Mouse (Mus musculus): ENCODE results near the gene Palb2.

The Palb2 gene

GRCm38 (mm10) chr7:122132497-122133337, at the start of gene Palb2, which contains the start of gene Dctn5:
TSS of gene Palb2 (minus strand) at chr7:122132985.
TSS of gene Dctn5 (plus strand) at chr7:122133041.
- DNase-seq (ENCODE audit: low spot score), result peak; percentile 98

- no peak for DNase-seq (ENCODE audit: low spot score)
Observed at GRCm38 (mm10) chr7:122180720-122181119, 47.9 kb upstream of the Palb2 start.

GRCm38 (mm10) chr7:122171613-122172012, 38.8 kb upstream of the Palb2 start:
- no peak for DNase-seq (ENCODE audit: low spot score)

- no peak for DNase-seq (ENCODE audit: low spot score)
Observed at GRCm38 (mm10) chr7:122170705-122171104, 37.9 kb upstream of the Palb2 start.

- no peak for DNase-seq (ENCODE audit: low spot score)
Observed at GRCm38 (mm10) chr7:122167203-122167602, 34.4 kb upstream of the Palb2 start.

GRCm38 (mm10) chr7:122163766-122164165, 31.0 kb upstream of the Palb2 start:
- DNase-seq (ENCODE audit: low spot score), result no peak

- peak; percentile 17 for DNase-seq (ENCODE audit: low spot score)
Observed at GRCm38 (mm10) chr7:122160037-122160436, 27.3 kb upstream of the Palb2 start.

- DNase-seq (ENCODE audit: low spot score), result peak; percentile 91
Observed at GRCm38 (mm10) chr7:122158915-122159902, 26.4 kb upstream of the Palb2 start, which contains the start of gene Plk1. TSS of gene Plk1 (plus strand) at chr7:122159439.

- DNase-seq (ENCODE audit: low spot score), result no peak
Observed at GRCm38 (mm10) chr7:122158488-122158887, 25.7 kb upstream of the Palb2 start.

GRCm38 (mm10) chr7:122152473-122152872, 19.7 kb upstream of the Palb2 start:
- no peak for DNase-seq (ENCODE audit: low spot score)

GRCm38 (mm10) chr7:122140991-122141390, 8.2 kb upstream of the Palb2 start:
- DNase-seq (ENCODE audit: low spot score), result no peak

GRCm38 (mm10) chr7:122138190-122138589, 5.4 kb upstream of the Palb2 start:
- DNase-seq (ENCODE audit: low spot score), result no peak

- no peak for DNase-seq (ENCODE audit: low spot score)
Observed at GRCm38 (mm10) chr7:122137071-122137470, 4.3 kb upstream of the Palb2 start.

GRCm38 (mm10) chr7:122135070-122135469, 2.3 kb upstream of the Palb2 start:
- DNase-seq (ENCODE audit: low spot score), result peak; percentile 44

GRCm38 (mm10) chr7:122133338-122133625, 497 bp upstream of the Palb2 start:
- peak; percentile 2 for DNase-seq (ENCODE audit: low spot score)

- DNase-seq (ENCODE audit: low spot score), result no peak
Observed at GRCm38 (mm10) chr7:122131834-122132233, 951 bp downstream of the Palb2 start.

GRCm38 (mm10) chr7:122126946-122127345, 5.8 kb downstream of the Palb2 start:
- DNase-seq (ENCODE audit: low spot score), result no peak

- no peak for DNase-seq (ENCODE audit: low spot score)
Observed at GRCm38 (mm10) chr7:122125636-122126035, 7.1 kb downstream of the Palb2 start.

GRCm38 (mm10) chr7:122123518-122123917, 9.3 kb downstream of the Palb2 start:
- no peak for DNase-seq (ENCODE audit: low spot score)

GRCm38 (mm10) chr7:122108206-122108605, 24.6 kb downstream of the Palb2 start:
- no peak for DNase-seq (ENCODE audit: low spot score)

GRCm38 (mm10) chr7:122101747-122102244, 31.0 kb downstream of the Palb2 start, which contains the start of gene Ndufab1:
TSS of gene Ndufab1 (minus strand) at chr7:122101886.
- DNase-seq (ENCODE audit: low spot score), result peak; percentile 96

- peak; percentile 57 for DNase-seq (ENCODE audit: low spot score)
Observed at GRCm38 (mm10) chr7:122101014-122101746, 31.6 kb downstream of the Palb2 start.
